Mouse (Mus musculus) heart, embryonic 15.5 days (tissue): ENCODE results near the gene Ftcd. TPM values are rescaled to one million over a fixed set of nuclear protein-coding genes. Genes with fewer than 3 reads are reported as not detected.

Experiments used
- ATAC-seq: fragments of 200-750 bp; cut with Nextera tagmentation; replicated peaks from 2 replicates; pipeline ENCODE4 v1.8.0; 2017; ENCODE audit warnings: low read depth, moderate TSS enrichment; ENCODE audit not compliant: insufficient number of reproducible peaks, insufficient read depth, low FRiP score
- H3K27ac ChIP-seq: fragments of 300-500 bp; sonication (generic); 2 replicates; pipeline ENCODE4 v1.5.1; 2015; ENCODE audit warnings: mild to moderate bottlenecking, inconsistent platforms
- H3K27me3 ChIP-seq: fragments of 300-500 bp; sonication (generic); 2 replicates; pipeline ENCODE4 v1.6.1; 2015; ENCODE audit warnings: inconsistent platforms
- H3K36me3 ChIP-seq: fragments of 300-500 bp; sonication (generic); 2 replicates; pipeline ENCODE4 v1.6.1; 2015; ENCODE audit warnings: mild to moderate bottlenecking, inconsistent platforms
- H3K4me1 ChIP-seq: fragments of 300-500 bp; sonication (generic); replicated peaks from 2 replicates; pipeline ENCODE4 v1.6.1; 2015; ENCODE audit warnings: inconsistent platforms
- H3K4me2 ChIP-seq: fragments of 300-500 bp; sonication (generic); 2 replicates; pipeline ENCODE4 v1.6.1; 2015; ENCODE audit warnings: inconsistent platforms, mild to moderate bottlenecking, moderate library complexity
- H3K4me3 ChIP-seq: fragments of 300-500 bp; sonication (generic); 2 replicates; pipeline ENCODE4 v1.5.1; 2015; ENCODE audit warnings: mild to moderate bottlenecking, inconsistent platforms
- H3K9ac ChIP-seq: fragments of 300-500 bp; sonication (generic); 2 replicates; pipeline ENCODE4 v1.6.1; 2015; ENCODE audit warnings: mild to moderate bottlenecking, inconsistent platforms
- H3K9me3 ChIP-seq: fragments of 300-500 bp; sonication (generic); replicated peaks from 2 replicates; pipeline ENCODE4 v1.6.1; 2016; ENCODE audit warnings: inconsistent platforms
- WGBS: fragments of 180-500 bp; shearing (Covaris S2); methylation state at CpG from one replicate; pipeline ENCODE4 v1.1.7; 2015; ENCODE audit warnings: mixed read lengths; 5-methylcytosine and 5-hydroxymethylcytosine counted together
- polyA plus RNA-seq: library from polyadenylated mRNA; unstranded; fragments of >200 nt; fragmentation: Nextera tagmentation; extraction: Ambion mirVana; gene quantifications from 2 replicates; pipeline ENCODE4 v1.2.1, GENCODE M21; 2015

The Ftcd gene
- polyA plus RNA-seq, result 3.3 and 3.5 TPM in 2 replicates

- Histone ChIP-seq H3K27me3 (no peaks in the 10 kb centered on the region), H3K4me3 (no peak within 1 kb of the TSS), H3K4me1 (no peaks in the 10 kb centered on the region), H3K9me3 (no peaks in the 10 kb centered on the region), H3K4me2 (no peak within 1 kb of the TSS), H3K9ac (no peak within 1 kb of the TSS), H3K36me3 (no peaks in the 10 kb centered on the region), H3K27ac (no peak within 1 kb of the TSS)
- ATAC-seq, result no peak
- 84% methylated on average over 3 of the region's 3 CpGs for WGBS
Observed at GRCm38 (mm10) chr10:76575374-76575773, at the start of gene Ftcd. TSS of gene Ftcd (plus strand) at chr10:76575648.

- H3K9ac ChIP-seq, result peak overlapping the region; percentile 47
- peak overlapping the region; percentile 77 for H3K4me3 ChIP-seq
- H3K4me1 ChIP-seq, result peaks cover 19% of the 10 kb centered on the region
- H3K27me3 ChIP-seq, result no peaks in the 10 kb centered on the region
- H3K27ac ChIP-seq, result peak overlapping the region; percentile 75
- WGBS, result under 1% methylated on average over 11 of the region's 11 CpGs
- no peak for ATAC-seq
- H3K36me3 ChIP-seq, result peaks cover 2% of the 10 kb centered on the region; the same call in 1 of the 2 replicates
- no peaks in the 10 kb centered on the region for H3K9me3 ChIP-seq
- peak overlapping the region; percentile 96 for H3K4me2 ChIP-seq
Observed at GRCm38 (mm10) chr10:76530922-76531321, 44.5 kb upstream of the Ftcd start.

- Histone ChIP-seq H3K9ac (peak within 1 kb of the TSS; percentile 81), H3K4me3 (peak within 1 kb of the TSS; percentile 77), H3K9me3 (no peaks in the 10 kb centered on the region), H3K27me3 (no peaks in the 10 kb centered on the region), H3K27ac (peak within 1 kb of the TSS; percentile 75), H3K4me1 (peaks cover 19% of the 10 kb centered on the region), H3K4me2 (peak within 1 kb of the TSS; percentile 96), H3K36me3 (peaks cover 6% of the 10 kb centered on the region; the same call in 1 of the 2 replicates)
- ATAC-seq, result peak; percentile 98
- under 1% methylated on average over 37 of the region's 37 CpGs for WGBS
Observed at GRCm38 (mm10) chr10:76531375-76531774, 44.1 kb upstream of the Ftcd start, which contains the start of gene Lss. TSS of gene Lss (plus strand) at chr10:76531588.

GRCm38 (mm10) chr10:76531828-76532227, 43.6 kb upstream of the Ftcd start:
- H3K36me3 ChIP-seq, result peaks cover 10% of the 10 kb centered on the region; the same call in 1 of the 2 replicates
- peak overlapping the region; percentile 75 for H3K27ac ChIP-seq
- no peak for ATAC-seq
- H3K9me3 ChIP-seq, result no peaks in the 10 kb centered on the region
- H3K4me2 ChIP-seq, result peak overlapping the region; percentile 96
- WGBS, result 1% methylated on average over 14 of the region's 14 CpGs
- H3K4me1 ChIP-seq, result peaks cover 19% of the 10 kb centered on the region
- no peaks in the 10 kb centered on the region for H3K27me3 ChIP-seq
- H3K9ac ChIP-seq, result peak overlapping the region; percentile 81
- H3K4me3 ChIP-seq, result peak overlapping the region; percentile 77

- Histone ChIP-seq H3K9ac (no peak overlapping the region), H3K4me1 (peaks cover 18% of the 10 kb centered on the region), H3K9me3 (no peaks in the 10 kb centered on the region), H3K27ac (no peak overlapping the region), H3K4me2 (no peak overlapping the region), H3K4me3 (no peak overlapping the region), H3K36me3 (peaks cover 31% of the 10 kb centered on the region), H3K27me3 (no peaks in the 10 kb centered on the region)
- ATAC-seq, result no peak
- WGBS, result 91% methylated on average over 7 of the region's 7 CpGs
Observed at GRCm38 (mm10) chr10:76535526-76535925, 39.9 kb upstream of the Ftcd start.

- no peaks in the 10 kb centered on the region for H3K9me3 ChIP-seq
- H3K9ac ChIP-seq, result no peak overlapping the region
- no peak overlapping the region for H3K4me2 ChIP-seq
- peaks cover 51% of the 10 kb centered on the region for H3K36me3 ChIP-seq
- H3K27me3 ChIP-seq, result no peaks in the 10 kb centered on the region
- no peak for ATAC-seq
- H3K4me1 ChIP-seq, result 0 out of 2 replicates have a peak, but pooled peaks cover 3% of the 10 kb centered on the region
- WGBS, result 62% methylated on average over 9 of the region's 9 CpGs
- no peak overlapping the region for H3K4me3 ChIP-seq
- H3K27ac ChIP-seq, result no peak overlapping the region
Observed at GRCm38 (mm10) chr10:76537619-76538018, 37.8 kb upstream of the Ftcd start.

- H3K27ac ChIP-seq, result no peak overlapping the region
- WGBS, result 86% methylated on average over 11 of the region's 11 CpGs
- H3K4me3 ChIP-seq, result no peak overlapping the region
- no peak for ATAC-seq
- no peak overlapping the region for H3K9ac ChIP-seq
- no peaks in the 10 kb centered on the region for H3K27me3 ChIP-seq
- no peaks in the 10 kb centered on the region for H3K9me3 ChIP-seq
- peaks cover 59% of the 10 kb centered on the region for H3K36me3 ChIP-seq
- H3K4me1 ChIP-seq, result no peaks in the 10 kb centered on the region
- H3K4me2 ChIP-seq, result no peak overlapping the region
Observed at GRCm38 (mm10) chr10:76541336-76542085, 33.9 kb upstream of the Ftcd start.

GRCm38 (mm10) chr10:76542636-76543375, 32.6 kb upstream of the Ftcd start:
- H3K36me3 ChIP-seq, result peaks cover 65% of the 10 kb centered on the region
- 77% methylated on average over 10 of the region's 10 CpGs for WGBS
- H3K9me3 ChIP-seq, result no peaks in the 10 kb centered on the region
- H3K9ac ChIP-seq, result no peak overlapping the region
- H3K27me3 ChIP-seq, result no peaks in the 10 kb centered on the region
- no peak for ATAC-seq
- H3K4me2 ChIP-seq, result no peak overlapping the region
- no peak overlapping the region for H3K4me3 ChIP-seq
- no peak overlapping the region for H3K27ac ChIP-seq
- H3K4me1 ChIP-seq, result no peaks in the 10 kb centered on the region

GRCm38 (mm10) chr10:76546566-76546965, 28.9 kb upstream of the Ftcd start:
- 92% methylated on average over 8 of the region's 8 CpGs for WGBS

GRCm38 (mm10) chr10:76548218-76548617, 27.2 kb upstream of the Ftcd start:
- Histone ChIP-seq H3K36me3 (peaks cover 67% of the 10 kb centered on the region), H3K9ac (no peak overlapping the region), H3K4me1 (no peaks in the 10 kb centered on the region), H3K4me3 (no peak overlapping the region), H3K4me2 (no peak overlapping the region), H3K27me3 (no peaks in the 10 kb centered on the region), H3K27ac (no peak overlapping the region), H3K9me3 (no peaks in the 10 kb centered on the region)
- WGBS, result 92% methylated on average over 8 of the region's 8 CpGs
- no peak for ATAC-seq

More at GRCm38 (mm10) chr10:76546566-76546965, 28.9 kb upstream of the Ftcd start:
- no peak overlapping the region for H3K27ac ChIP-seq
- no peak overlapping the region for H3K4me2 ChIP-seq
- no peak overlapping the region for H3K4me3 ChIP-seq
- H3K4me1 ChIP-seq, result no peaks in the 10 kb centered on the region
- no peaks in the 10 kb centered on the region for H3K9me3 ChIP-seq
- peaks cover 62% of the 10 kb centered on the region for H3K36me3 ChIP-seq
- ATAC-seq, result no peak
- no peak overlapping the region for H3K9ac ChIP-seq
- H3K27me3 ChIP-seq, result no peaks in the 10 kb centered on the region

- Histone ChIP-seq H3K4me1 (no peaks in the 10 kb centered on the region), H3K27me3 (no peaks in the 10 kb centered on the region), H3K9ac (no peak overlapping the region), H3K4me3 (no peak overlapping the region), H3K27ac (no peak overlapping the region), H3K4me2 (no peak overlapping the region), H3K9me3 (no peaks in the 10 kb centered on the region), H3K36me3 (peaks cover 57% of the 10 kb centered on the region)
- ATAC-seq, result no peak
- 86% methylated on average over 5 of the region's 5 CpGs for WGBS
Observed at GRCm38 (mm10) chr10:76550458-76550857, 25.0 kb upstream of the Ftcd start.
